Mouse (Mus musculus) ES-E14 (cell line): ENCODE results near the gene 1110051M20Rik. TPM values are rescaled to one million over a fixed set of nuclear protein-coding genes. Genes with fewer than 3 reads are reported as not detected.

Source experiments
- DNase-seq: peaks from one replicate; pipeline ENCODE4 v3.0.0-alpha.2; 2013; ENCODE audit warnings: low read depth, low spot score
- H3K27ac ChIP-seq: 2 replicates; pipeline ENCODE4 v1.5.1; 2012; ENCODE audit warnings: low read depth, mild to moderate bottlenecking, low read length, moderate library complexity, mixed read lengths; ENCODE audit not compliant: poor library complexity, insufficient read depth, severe bottlenecking
- H3K36me3 ChIP-seq: 2 replicates; pipeline ENCODE4 v1.6.1; 2012; ENCODE audit warnings: mild to moderate bottlenecking, low read length, moderate library complexity, mixed read lengths; ENCODE audit not compliant: control insufficient read depth, poor library complexity, insufficient read depth, severe bottlenecking
- H3K4me1 ChIP-seq, 2 experiments: fragments of 150-350 bp in 1 of 2; sonication (generic) in 1 of 2; 2 replicates each; pipeline ENCODE4 v1.6.1; 2012; ENCODE audit warnings: low read length in 2 of 2, mild to moderate bottlenecking in 1 of 2, mixed read lengths in 1 of 2; ENCODE audit not compliant: control insufficient read depth in 2 of 2, insufficient read depth in 2 of 2, poor library complexity in 1 of 2
- H3K4me3 ChIP-seq, 2 experiments: fragments of 150-350 bp in 1 of 2; sonication (generic) in 1 of 2; 2 replicates each; pipeline ENCODE4 v1.5.1; 2012; ENCODE audit warnings: low read length in 2 of 2, low read depth in 1 of 2, mild to moderate bottlenecking in 1 of 2, mixed read lengths in 1 of 2; ENCODE audit not compliant: insufficient read depth in 1 of 2, poor library complexity in 1 of 2, severe bottlenecking in 1 of 2
- H3K9ac ChIP-seq: 2 replicates; pipeline ENCODE4 v1.6.1; 2012; ENCODE audit warnings: low read depth, mild to moderate bottlenecking, low read length, mixed read lengths; ENCODE audit not compliant: poor library complexity, insufficient read depth, severe bottlenecking
- H3K9me3 ChIP-seq: fragments of 150-350 bp; sonication (generic); 2 replicates; pipeline ENCODE4 v1.6.1; 2012; ENCODE audit warnings: low read depth, mild to moderate bottlenecking, low read length; ENCODE audit not compliant: control insufficient read depth, insufficient read depth
- CHD2 ChIP-seq: IDR thresholded peaks from 2 replicates; pipeline ENCODE4 v1.6.1; 2014; ENCODE audit warnings: mild to moderate bottlenecking, low read depth, low read length, inconsistent platforms
- HCFC1 ChIP-seq: IDR thresholded peaks from 2 replicates; pipeline ENCODE4 v1.6.1; 2012; ENCODE audit warnings: low read length, inconsistent platforms, borderline replicate concordance; ENCODE audit not compliant: insufficient read depth
- MAFK ChIP-seq: IDR thresholded peaks from 2 replicates; pipeline ENCODE4 v1.6.1; 2014; ENCODE audit warnings: mild to moderate bottlenecking, low read depth, low read length, inconsistent platforms; ENCODE audit not compliant: insufficient read depth
- ZC3H11A ChIP-seq: IDR thresholded peaks from 2 replicates; pipeline ENCODE4 v1.6.1; 2012; ENCODE audit warnings: low read depth, mild to moderate bottlenecking, inconsistent platforms, low read length, borderline replicate concordance
- ZNF384 ChIP-seq: IDR thresholded peaks from 2 replicates; pipeline ENCODE4 v1.6.1; 2012; ENCODE audit warnings: low read depth, low read length, inconsistent platforms
- in situ Hi-C, 2 experiments: fragments of 600-800 bp; cut with MboI; formaldehyde crosslinking; loops; one replicate each; pipeline ENCODE4 v1.15.1; 2025; ENCODE audit warnings: low sequenced_read_pairs in 2 of 2, inconsistent platforms in 1 of 2; ENCODE audit not compliant: unreplicated experiment in 2 of 2
- total RNA-seq: library from RNA; depleted of rRNA; stranded (reverse); fragments of 300-350 nt; gene quantifications from 2 replicates; pipeline ENCODE4 v1.2.3, GENCODE M21; 2012

The 1110051M20Rik gene
- total RNA-seq, 1 experiment, result 12.4 TPM

- no peak overlapping the region for H3K27ac ChIP-seq
- H3K4me1 ChIP-seq, result peaks cover 2 to 9% of the 10 kb centered on the region in 2 experiments; a peak in 2 of 4 replicates
- H3K9me3 ChIP-seq, result no peaks in the 10 kb centered on the region
- TF ChIP-seq ZC3H11A, result no peak
- no peak for TF ChIP-seq MAFK
- TF ChIP-seq ZNF384, result no peak
- no peak for TF ChIP-seq HCFC1
- no peak for TF ChIP-seq CHD2
- H3K9ac ChIP-seq, result peak overlapping the region; percentile 21; the same call in 1 of the 2 replicates
- in situ Hi-C loops, result no loop called here
- DNase-seq, result no peak
- H3K4me3 ChIP-seq, result peak overlapping the region; percentile 84 to 91
- no peaks in the 10 kb centered on the region for H3K36me3 ChIP-seq
These were observed 14.3 kb upstream of the 1110051M20Rik start for GRCm38 (mm10) chr2:91458673-91459391.

GRCm38 (mm10) chr2:91458252-91458672 is 13.8 kb upstream of the 1110051M20Rik start:
- TF ChIP-seq ZC3H11A (no peak), MAFK (no peak), ZNF384 (no peak), HCFC1 (no peak), CHD2 (no peak)
- in situ Hi-C loops, result no loop called here
- Histone ChIP-seq H3K27ac (no peak overlapping the region), H3K4me1 (peaks cover 2 to 9% of the 10 kb centered on the region in 2 experiments; a peak in 2 of 4 replicates), H3K9me3 (no peaks in the 10 kb centered on the region), H3K4me3 (peak overlapping the region; percentile 84 to 91), H3K36me3 (no peaks in the 10 kb centered on the region), H3K9ac (peak overlapping the region; percentile 70; the same call in 1 of the 2 replicates)
- DNase-seq, result no peak

- Histone ChIP-seq H3K9me3 (no peaks in the 10 kb centered on the region), H3K36me3 (no peaks in the 10 kb centered on the region), H3K4me3 (peak overlapping the region; percentile 84 to 91), H3K9ac (peak overlapping the region; percentile 70), H3K27ac (no peak overlapping the region), H3K4me1 (peaks cover 2 to 8% of the 10 kb centered on the region in 2 experiments; a peak in 2 of 4 replicates)
- in situ Hi-C loops, result no loop called here
- no peak for DNase-seq
- TF ChIP-seq ZNF384 (no peak), CHD2 (no peak), ZC3H11A (no peak), MAFK (no peak), HCFC1 (no peak)
These were observed 13.2 kb upstream of the 1110051M20Rik start for GRCm38 (mm10) chr2:91457656-91458251.

GRCm38 (mm10) chr2:91457259-91457655 is 12.8 kb upstream of the 1110051M20Rik start, which contains the start of gene Lrp4:
Gene Lrp4 (plus strand): TSS chr2:91457511.
- Histone ChIP-seq H3K9ac (peak within 1 kb of the TSS; percentile 70), H3K4me1 (peaks cover 2 to 6% of the 10 kb centered on the region in 2 experiments; a peak in 2 of 4 replicates), H3K4me3 (peak within 1 kb of the TSS; percentile 84 to 91), H3K27ac (no peak within 1 kb of the TSS), H3K36me3 (no peaks in the 10 kb centered on the region), H3K9me3 (no peaks in the 10 kb centered on the region)
- no peak for TF ChIP-seq MAFK
- TF ChIP-seq ZC3H11A, result no peak
- TF ChIP-seq CHD2, result no peak
- no peak for TF ChIP-seq ZNF384
- no peak for TF ChIP-seq HCFC1
- in situ Hi-C loops, result no loop called here
- no peak for DNase-seq
